Mouse (Mus musculus) bone marrow macrophage, adult 2 months (primary cell): ENCODE measurements at regions not wholly inside any gene's neighbourhood (a gene's known extent, or its start where the extent isn't known, plus 50 kb on each side); places are given as distances from the start of the nearest gene placed in this dataset.

Source experiments
- CTCF ChIP-seq: IDR thresholded peaks from 2 replicates; pipeline ENCODE4 v1.5.1; 2012; ENCODE audit warnings: low read depth, mild to moderate bottlenecking, low read length, moderate library complexity
- POLR2A ChIP-seq: IDR thresholded peaks from 2 replicates; pipeline ENCODE4 v1.6.1; 2012; ENCODE audit warnings: mild to moderate bottlenecking, low read depth, low read length, borderline replicate concordance

DNA sequence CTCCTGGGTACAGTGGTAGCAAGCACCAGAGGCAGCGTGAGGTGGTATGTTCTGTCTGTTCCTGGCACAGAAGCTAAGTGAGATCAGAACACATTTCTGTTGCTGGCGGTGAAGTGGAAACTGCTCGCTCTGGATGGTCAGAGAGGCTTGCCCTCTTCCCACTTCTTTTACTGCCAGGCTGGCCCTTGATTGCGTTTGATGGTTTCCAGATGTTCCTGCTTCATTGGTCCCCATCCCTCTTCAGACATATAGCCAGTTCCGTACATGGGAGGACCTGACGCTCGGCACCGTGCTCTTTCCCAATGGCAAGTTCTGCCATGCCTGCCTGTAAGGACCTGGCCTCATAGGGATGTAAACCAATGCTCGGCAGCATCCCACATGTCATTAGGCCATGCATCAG lies 128.0 kb upstream of the Adamts16 start:
- TF ChIP-seq CTCF (no peak), POLR2A (no peak)
